Mouse (Mus musculus): Measurements from ENCODE around the gene Akap6.

- TF ChIP-seq CTCF (IDR thresholded peaks at IDR 0.05; ENCODE audit: low read depth) (no peak), EP300 (IDR thresholded peaks at IDR 0.05; ENCODE audit: low read depth) (no peak)
Observed at GRCm38 (mm10) chr12:52991745-52992144, 292.6 kb downstream of the Akap6 start.
